Mouse (Mus musculus): ENCODE measurements around the gene Tspo2.
A peak's percentile ranks its signal among the peaks of the same experiment; 100 is the strongest.

GRCm38 (mm10) chr17:48433689-48434330, 17.5 kb downstream of the Tspo2 start:
- TF ChIP-seq POLR2A (IDR thresholded peaks at IDR 0.05; ENCODE audit: low read depth, low read length) (no peak), CTCF (conservative IDR thresholded peaks at IDR 0.05; ENCODE audit: insufficient read depth, insufficient read length, low read depth, low read length) (0 out of 2 replicates have a peak, but pooled peaks have one; percentile 14)
